Mouse (Mus musculus): ENCODE measurements around the gene Nbdy. TPM values are rescaled to one million over a fixed set of nuclear protein-coding genes. Genes with fewer than 3 reads are reported as not detected.

Nbdy gene
- polyA plus RNA-seq, 1 experiment, result 1.9 TPM

GRCm38 (mm10) chrX:153749230-153749629 lies 25.8 kb downstream of the Nbdy start:
- Histone ChIP-seq H3K4me3 (replicated peaks) (no peak overlapping the region), H3K27me3 (ENCODE audit: control insufficient read depth) (no peaks in the 10 kb centered on the region), H3K4me1 (ENCODE audit: control insufficient read depth) (no peaks in the 10 kb centered on the region), H3K9me3 (ENCODE audit: control insufficient read depth, low read length) (no peaks in the 10 kb centered on the region), H3K36me3 (ENCODE audit: control insufficient read depth) (no peaks in the 10 kb centered on the region)
- TF ChIP-seq TAL1 (IDR thresholded peaks at IDR 0.05; ENCODE audit: low read length) (no peak), GATA1 (IDR thresholded peaks at IDR 0.05; ENCODE audit: low read length) (no peak)

Other genes with a start within 250 kb of the Nbdy start
- gene Ubqln2, start 225.4 kb upstream of the Nbdy start, polyA plus RNA-seq (2012), result 2.9 and 3.1 TPM in 2 replicates
- gene Cypt3, start 165.0 kb upstream of the Nbdy start, polyA plus RNA-seq (2012), result not detected in 2 replicates
- not detected in 2 replicates for gene Kctd12b, start 27.2 kb upstream of the Nbdy start, polyA plus RNA-seq (2012)
- gene Spin2c, start 108.6 kb downstream of the Nbdy start, polyA plus RNA-seq (2012), result not detected in 2 replicates